Mouse (Mus musculus) bone marrow macrophage, adult 2 months (primary cell): ENCODE results near the gene Nudt21. TPM values are rescaled to one million over a fixed set of nuclear protein-coding genes. Genes with fewer than 3 reads are reported as not detected.

ENCODE experiments used
- H3K27ac ChIP-seq: 2 replicates; pipeline ENCODE4 v1.5.1; 2012; ENCODE audit warnings: low read depth, low read length; ENCODE audit not compliant: insufficient read depth
- H3K4me1 ChIP-seq: 2 replicates; pipeline ENCODE4 v1.6.1; 2012; ENCODE audit warnings: low read length; ENCODE audit not compliant: control insufficient read depth, insufficient read depth
- H3K4me3 ChIP-seq: 2 replicates; pipeline ENCODE4 v1.5.1; 2012; ENCODE audit warnings: mild to moderate bottlenecking, low read length, moderate library complexity; ENCODE audit not compliant: insufficient read depth
- CTCF ChIP-seq: IDR thresholded peaks from 2 replicates; pipeline ENCODE4 v1.5.1; 2012; ENCODE audit warnings: low read depth, mild to moderate bottlenecking, low read length, moderate library complexity
- POLR2A ChIP-seq: IDR thresholded peaks from 2 replicates; pipeline ENCODE4 v1.6.1; 2012; ENCODE audit warnings: mild to moderate bottlenecking, low read depth, low read length, borderline replicate concordance
- polyA plus RNA-seq: library from polyadenylated mRNA; stranded (reverse); fragments of >200 nt; gene quantifications from 2 replicates; pipeline ENCODE4 v1.2.4, GENCODE M21; 2012; ENCODE audit not compliant: missing spikeins, insufficient read depth, insufficient read length

The Nudt21 gene
- polyA plus RNA-seq, 1 experiment: 61.3 TPM

- TF ChIP-seq POLR2A: no peak
- TF ChIP-seq CTCF: no peak
- Histone ChIP-seq H3K4me3 (no peak overlapping the region), H3K4me1 (peaks cover 12% of the 10 kb centered on the region), H3K27ac (no peak overlapping the region)
Measured at GRCm38 (mm10) chr8:94009243-94009845, 27.5 kb downstream of the Nudt21 start.

GRCm38 (mm10) chr8:94004139-94004538, 32.7 kb downstream of the Nudt21 start:
- TF ChIP-seq POLR2A: no peak
- TF ChIP-seq CTCF: no peak
- H3K4me3 ChIP-seq: no peak overlapping the region
- peaks cover 7% of the 10 kb centered on the region for H3K4me1 ChIP-seq
- no peak overlapping the region for H3K27ac ChIP-seq

- TF ChIP-seq POLR2A (no peak), CTCF (no peak)
- no peaks in the 10 kb centered on the region for H3K4me1 ChIP-seq
- H3K4me3 ChIP-seq: no peak overlapping the region
- no peak overlapping the region for H3K27ac ChIP-seq
Measured at GRCm38 (mm10) chr8:93998961-93999360, 37.9 kb downstream of the Nudt21 start.

DNA sequence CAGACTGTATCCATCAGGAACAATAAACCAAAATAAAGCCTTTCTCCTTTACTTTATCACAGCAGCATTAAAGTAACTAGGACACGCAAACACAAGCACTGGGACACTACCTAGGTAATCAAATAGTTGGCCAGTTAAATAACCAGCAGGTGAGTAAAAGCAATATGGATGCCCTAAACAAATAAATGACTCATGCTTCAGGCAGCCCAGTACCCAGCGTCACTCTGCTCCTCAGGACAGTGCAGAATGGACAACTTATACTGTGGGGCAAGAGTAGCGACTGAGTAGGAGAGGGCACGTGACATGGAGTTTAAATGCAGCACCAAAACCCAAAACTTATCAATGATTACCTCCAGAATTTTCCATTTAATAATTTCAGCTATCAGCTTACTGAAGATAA, 47.1 kb downstream of the Nudt21 start:
- no peak for TF ChIP-seq CTCF
- no peak for TF ChIP-seq POLR2A
- H3K4me1 ChIP-seq: peaks cover 3% of the 10 kb centered on the region; the same call in 1 of the 2 replicates
- H3K4me3 ChIP-seq: no peak overlapping the region
- no peak overlapping the region for H3K27ac ChIP-seq

GRCm38 (mm10) chr8:93984731-93985130, 52.1 kb downstream of the Nudt21 start:
- Histone ChIP-seq H3K27ac (no peak overlapping the region), H3K4me1 (peaks cover 5% of the 10 kb centered on the region; the same call in 1 of the 2 replicates), H3K4me3 (no peak overlapping the region)
- TF ChIP-seq CTCF (no peak), POLR2A (no peak)

DNA sequence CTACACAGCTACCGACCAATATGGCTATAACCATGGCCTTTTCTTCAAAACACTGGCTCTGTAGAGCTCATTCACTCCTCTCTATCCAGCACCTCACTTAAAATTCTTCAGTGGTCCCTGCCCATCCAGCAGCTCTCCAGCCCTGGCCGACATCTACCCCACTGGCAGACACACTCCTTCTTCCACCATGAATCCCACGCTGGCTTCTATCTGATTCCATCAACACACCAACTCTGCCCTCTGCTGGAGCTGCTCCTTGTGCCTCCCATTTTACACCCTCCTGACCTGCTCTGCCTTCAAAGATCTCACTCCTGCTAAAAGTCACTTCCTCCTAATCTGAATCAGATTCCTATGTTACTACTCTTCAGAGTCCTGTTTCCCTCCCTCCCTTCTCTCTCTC, 53.0 kb downstream of the Nudt21 start:
- no peak for TF ChIP-seq POLR2A
- no peak for TF ChIP-seq CTCF
- H3K27ac ChIP-seq: no peak overlapping the region

GRCm38 (mm10) chr8:93981679-93982215, 55.1 kb downstream of the Nudt21 start:
- Histone ChIP-seq H3K4me1 (peaks cover 5% of the 10 kb centered on the region; the same call in 1 of the 2 replicates), H3K4me3 (no peak overlapping the region), H3K27ac (no peak overlapping the region)
- TF ChIP-seq POLR2A (no peak), CTCF (no peak)

More for the DNA sequence above, 53.0 kb downstream of the Nudt21 start:
- Histone ChIP-seq H3K4me3 (no peak overlapping the region), H3K4me1 (peaks cover 5% of the 10 kb centered on the region; the same call in 1 of the 2 replicates)

GRCm38 (mm10) chr8:93980141-93980540, 56.7 kb downstream of the Nudt21 start:
- Histone ChIP-seq H3K27ac (no peak overlapping the region), H3K4me3 (no peak overlapping the region), H3K4me1 (peaks cover 5% of the 10 kb centered on the region; the same call in 1 of the 2 replicates)
- no peak for TF ChIP-seq CTCF
- TF ChIP-seq POLR2A: no peak

DNA sequence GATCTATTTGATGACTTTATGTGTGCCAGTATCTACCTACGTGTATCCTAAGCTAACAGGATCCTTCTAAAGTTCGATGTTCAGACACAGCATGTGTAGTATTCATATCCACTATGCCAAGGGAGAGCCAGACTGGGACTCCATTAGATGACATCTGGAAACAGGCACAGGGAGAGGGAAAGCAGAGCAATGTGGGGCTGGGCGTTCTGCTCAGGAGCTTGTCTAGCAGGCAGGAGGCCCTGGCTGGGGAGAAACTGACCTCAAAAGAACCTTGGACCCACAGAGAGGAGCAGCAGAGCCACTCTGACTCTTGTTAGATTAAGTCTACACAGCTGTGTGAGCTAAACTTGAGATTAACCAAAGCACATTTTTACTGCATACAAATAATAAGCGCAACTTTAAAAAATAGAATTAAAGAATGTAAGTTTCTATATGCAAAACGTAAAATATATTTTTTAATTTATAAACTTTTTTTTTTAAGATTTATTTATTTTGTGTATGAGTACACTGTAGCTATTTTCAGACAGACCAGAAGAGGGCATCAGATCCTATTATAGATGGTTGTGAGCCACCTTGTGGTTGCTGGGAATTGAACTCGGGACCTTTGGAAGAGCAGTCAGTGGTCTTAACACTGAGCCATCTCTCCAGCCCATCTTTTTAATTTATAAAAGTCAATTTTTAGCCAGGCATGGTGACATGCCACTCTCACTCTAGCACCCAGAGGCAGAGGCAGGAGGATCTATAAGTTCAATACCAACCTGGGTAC, 60.2 kb downstream of the Nudt21 start:
- H3K27ac ChIP-seq: no peak overlapping the region
- TF ChIP-seq CTCF (no peak), POLR2A (no peak)
- no peaks in the 10 kb centered on the region for H3K4me1 ChIP-seq
- H3K4me3 ChIP-seq: no peak overlapping the region

GRCm38 (mm10) chr8:93975358-93975757, 61.5 kb downstream of the Nudt21 start:
- no peak overlapping the region for H3K27ac ChIP-seq
- no peak overlapping the region for H3K4me3 ChIP-seq
- no peaks in the 10 kb centered on the region for H3K4me1 ChIP-seq
- TF ChIP-seq POLR2A (no peak), CTCF (no peak)
